Mouse (Mus musculus): ENCODE data around the gene Hrh1. TPM values are rescaled to one million over a fixed set of nuclear protein-coding genes. Genes with fewer than 3 reads are reported as not detected.

Hrh1 gene
- 0.06 TPM in 1 of 2 replicates, not detected in the other for polyA plus RNA-seq (2015; fragmentation: Nextera tagmentation; extraction: Ambion mirVana)

GRCm38 (mm10) chr6:114397691-114398217 lies at the start of gene Hrh1:
Hrh1 (plus strand) TSS chr6:114397936.
- no peak for ATAC-seq (ENCODE audit: low read depth)
- H3K4me2 ChIP-seq (ENCODE audit: low read depth, low read length), result peak within 1 kb of the TSS; percentile 48
- H3K9me3 ChIP-seq (replicated peaks; ENCODE audit: control insufficient read depth, low read length), result no peaks in the 10 kb centered on the region
- H3K9ac ChIP-seq (ENCODE audit: low read depth, low read length), result no peak within 1 kb of the TSS
- H3K27me3 ChIP-seq (ENCODE audit: control insufficient read depth, insufficient read depth, low read depth, low read length), result peaks cover 39% of the 10 kb centered on the region
- under 1% methylated on average over 56 of the region's 56 CpGs for WGBS (ENCODE audit: insufficient replicate concordance)
- H3K4me1 ChIP-seq (ENCODE audit: control insufficient read depth, low read depth, low read length), result no peaks in the 10 kb centered on the region; the same call in 1 of the 2 replicates
- no peaks in the 10 kb centered on the region for H3K36me3 ChIP-seq (ENCODE audit: control insufficient read depth, insufficient read depth)
- H3K4me3 ChIP-seq (ENCODE audit: low read depth, low read length), result peak within 1 kb of the TSS; percentile 25
- H3K27ac ChIP-seq (ENCODE audit: low read length), result no peak within 1 kb of the TSS

GRCm38 (mm10) chr6:114354635-114355034 lies 43.1 kb upstream of the Hrh1 start:
- Histone ChIP-seq H3K27ac (ENCODE audit: low read length) (no peak overlapping the region), H3K27me3 (ENCODE audit: control insufficient read depth, insufficient read depth, low read depth, low read length) (no peaks in the 10 kb centered on the region), H3K9ac (ENCODE audit: low read depth, low read length) (no peak overlapping the region), H3K36me3 (ENCODE audit: control insufficient read depth, insufficient read depth) (no peaks in the 10 kb centered on the region), H3K9me3 (replicated peaks; ENCODE audit: control insufficient read depth, low read length) (no peaks in the 10 kb centered on the region), H3K4me1 (ENCODE audit: control insufficient read depth, low read depth, low read length) (no peaks in the 10 kb centered on the region), H3K4me3 (ENCODE audit: low read depth, low read length) (no peak overlapping the region), H3K4me2 (ENCODE audit: low read depth, low read length) (no peak overlapping the region)
- 49% methylated on average over 4 of the region's 4 CpGs for WGBS (ENCODE audit: insufficient replicate concordance)
- ATAC-seq (ENCODE audit: low read depth), result no peak

GRCm38 (mm10) chr6:114358171-114358570 lies 39.6 kb upstream of the Hrh1 start:
- no peaks in the 10 kb centered on the region for H3K36me3 ChIP-seq (ENCODE audit: control insufficient read depth, insufficient read depth)
- H3K27me3 ChIP-seq (ENCODE audit: control insufficient read depth, insufficient read depth, low read depth, low read length), result no peaks in the 10 kb centered on the region
- H3K9ac ChIP-seq (ENCODE audit: low read depth, low read length), result no peak overlapping the region
- H3K9me3 ChIP-seq (replicated peaks; ENCODE audit: control insufficient read depth, low read length), result no peaks in the 10 kb centered on the region
- no peaks in the 10 kb centered on the region for H3K4me1 ChIP-seq (ENCODE audit: control insufficient read depth, low read depth, low read length)
- ATAC-seq (ENCODE audit: low read depth), result no peak
- no peak overlapping the region for H3K27ac ChIP-seq (ENCODE audit: low read length)
- H3K4me3 ChIP-seq (ENCODE audit: low read depth, low read length), result no peak overlapping the region
- H3K4me2 ChIP-seq (ENCODE audit: low read depth, low read length), result no peak overlapping the region
- 52% methylated on average over 3 of the region's 3 CpGs for WGBS (ENCODE audit: insufficient replicate concordance)

- no peak overlapping the region for H3K9ac ChIP-seq (ENCODE audit: low read depth, low read length)
- 19% methylated on average over 4 of the region's 4 CpGs for WGBS (ENCODE audit: insufficient replicate concordance)
- H3K4me2 ChIP-seq (ENCODE audit: low read depth, low read length), result no peak overlapping the region
- no peak overlapping the region for H3K27ac ChIP-seq (ENCODE audit: low read length)
- H3K4me3 ChIP-seq (ENCODE audit: low read depth, low read length), result no peak overlapping the region
- no peaks in the 10 kb centered on the region for H3K9me3 ChIP-seq (replicated peaks; ENCODE audit: control insufficient read depth, low read length)
- no peaks in the 10 kb centered on the region for H3K4me1 ChIP-seq (ENCODE audit: control insufficient read depth, low read depth, low read length)
- H3K27me3 ChIP-seq (ENCODE audit: control insufficient read depth, insufficient read depth, low read depth, low read length), result no peaks in the 10 kb centered on the region
- no peaks in the 10 kb centered on the region for H3K36me3 ChIP-seq (ENCODE audit: control insufficient read depth, insufficient read depth)
- no peak for ATAC-seq (ENCODE audit: low read depth)
These were observed 35.4 kb upstream of the Hrh1 start for GRCm38 (mm10) chr6:114362355-114362754.

- ATAC-seq (ENCODE audit: low read depth), result no peak
- Histone ChIP-seq H3K4me1 (ENCODE audit: control insufficient read depth, low read depth, low read length) (no peaks in the 10 kb centered on the region), H3K9ac (ENCODE audit: low read depth, low read length) (no peak overlapping the region), H3K9me3 (replicated peaks; ENCODE audit: control insufficient read depth, low read length) (no peaks in the 10 kb centered on the region), H3K36me3 (ENCODE audit: control insufficient read depth, insufficient read depth) (no peaks in the 10 kb centered on the region), H3K4me2 (ENCODE audit: low read depth, low read length) (no peak overlapping the region), H3K4me3 (ENCODE audit: low read depth, low read length) (no peak overlapping the region), H3K27ac (ENCODE audit: low read length) (no peak overlapping the region), H3K27me3 (ENCODE audit: control insufficient read depth, insufficient read depth, low read depth, low read length) (no peaks in the 10 kb centered on the region)
- WGBS (ENCODE audit: insufficient replicate concordance), result 69% methylated on average over 8 of the region's 8 CpGs
These were observed 34.0 kb upstream of the Hrh1 start for GRCm38 (mm10) chr6:114363740-114364139.

- H3K4me1 ChIP-seq (ENCODE audit: control insufficient read depth, low read depth, low read length), result no peaks in the 10 kb centered on the region
- H3K9me3 ChIP-seq (replicated peaks; ENCODE audit: control insufficient read depth, low read length), result no peaks in the 10 kb centered on the region
These were observed 33.0 kb upstream of the Hrh1 start for GRCm38 (mm10) chr6:114364734-114365133.

GRCm38 (mm10) chr6:114366191-114366590 lies 31.5 kb upstream of the Hrh1 start:
- ATAC-seq (ENCODE audit: low read depth), result no peak
- H3K4me2 ChIP-seq (ENCODE audit: low read depth, low read length), result no peak overlapping the region
- no peak overlapping the region for H3K9ac ChIP-seq (ENCODE audit: low read depth, low read length)
- H3K36me3 ChIP-seq (ENCODE audit: control insufficient read depth, insufficient read depth), result no peaks in the 10 kb centered on the region
- H3K4me1 ChIP-seq (ENCODE audit: control insufficient read depth, low read depth, low read length), result no peaks in the 10 kb centered on the region
- WGBS (ENCODE audit: insufficient replicate concordance), result 47% methylated on average over 5 of the region's 5 CpGs
- H3K4me3 ChIP-seq (ENCODE audit: low read depth, low read length), result no peak overlapping the region
- H3K27ac ChIP-seq (ENCODE audit: low read length), result no peak overlapping the region
- H3K9me3 ChIP-seq (replicated peaks; ENCODE audit: control insufficient read depth, low read length), result no peaks in the 10 kb centered on the region
- no peaks in the 10 kb centered on the region for H3K27me3 ChIP-seq (ENCODE audit: control insufficient read depth, insufficient read depth, low read depth, low read length)

More at GRCm38 (mm10) chr6:114364734-114365133, 33.0 kb upstream of the Hrh1 start:
- H3K4me2 ChIP-seq (ENCODE audit: low read depth, low read length), result no peak overlapping the region
- no peak overlapping the region for H3K27ac ChIP-seq (ENCODE audit: low read length)
- no peak overlapping the region for H3K9ac ChIP-seq (ENCODE audit: low read depth, low read length)
- no peaks in the 10 kb centered on the region for H3K27me3 ChIP-seq (ENCODE audit: control insufficient read depth, insufficient read depth, low read depth, low read length)
- H3K36me3 ChIP-seq (ENCODE audit: control insufficient read depth, insufficient read depth), result no peaks in the 10 kb centered on the region
- WGBS (ENCODE audit: insufficient replicate concordance), result 29% methylated on average over 5 of the region's 5 CpGs
- H3K4me3 ChIP-seq (ENCODE audit: low read depth, low read length), result no peak overlapping the region
- no peak for ATAC-seq (ENCODE audit: low read depth)

GRCm38 (mm10) chr6:114367681-114368080 lies 30.1 kb upstream of the Hrh1 start:
- no peak for ATAC-seq (ENCODE audit: low read depth)
- no peaks in the 10 kb centered on the region for H3K36me3 ChIP-seq (ENCODE audit: control insufficient read depth, insufficient read depth)
- WGBS (ENCODE audit: insufficient replicate concordance), result 68% methylated on average over 6 of the region's 6 CpGs
- no peaks in the 10 kb centered on the region for H3K4me1 ChIP-seq (ENCODE audit: control insufficient read depth, low read depth, low read length)
- H3K4me2 ChIP-seq (ENCODE audit: low read depth, low read length), result no peak overlapping the region
- no peaks in the 10 kb centered on the region for H3K27me3 ChIP-seq (ENCODE audit: control insufficient read depth, insufficient read depth, low read depth, low read length)
- no peak overlapping the region for H3K9ac ChIP-seq (ENCODE audit: low read depth, low read length)
- H3K9me3 ChIP-seq (replicated peaks; ENCODE audit: control insufficient read depth, low read length), result no peaks in the 10 kb centered on the region
- H3K27ac ChIP-seq (ENCODE audit: low read length), result no peak overlapping the region
- H3K4me3 ChIP-seq (ENCODE audit: low read depth, low read length), result no peak overlapping the region

- ATAC-seq (ENCODE audit: low read depth), result no peak
- WGBS (ENCODE audit: insufficient replicate concordance), result 50% methylated on average over 6 of the region's 6 CpGs
These were observed 29.5 kb upstream of the Hrh1 start for GRCm38 (mm10) chr6:114368196-114368595.

More at GRCm38 (mm10) chr6:114368196-114368595, 29.5 kb upstream of the Hrh1 start:
- Histone ChIP-seq H3K9ac (ENCODE audit: low read depth, low read length) (no peak overlapping the region), H3K4me1 (ENCODE audit: control insufficient read depth, low read depth, low read length) (no peaks in the 10 kb centered on the region), H3K27me3 (ENCODE audit: control insufficient read depth, insufficient read depth, low read depth, low read length) (no peaks in the 10 kb centered on the region), H3K9me3 (replicated peaks; ENCODE audit: control insufficient read depth, low read length) (no peaks in the 10 kb centered on the region), H3K4me2 (ENCODE audit: low read depth, low read length) (no peak overlapping the region), H3K27ac (ENCODE audit: low read length) (no peak overlapping the region), H3K36me3 (ENCODE audit: control insufficient read depth, insufficient read depth) (no peaks in the 10 kb centered on the region), H3K4me3 (ENCODE audit: low read depth, low read length) (no peak overlapping the region)

All from liver, embryonic 16.5 days (tissue).